Mouse (Mus musculus): ENCODE data around the gene Mthfsd.
A peak's percentile ranks its signal among the peaks of the same experiment; 100 is the strongest.
"Not testable (repeated sequence)": the region's sequence is repeated elsewhere in the genome, so short reads cannot be mapped to it uniquely, and the experiment has no call there.

The Mthfsd gene

DNA sequence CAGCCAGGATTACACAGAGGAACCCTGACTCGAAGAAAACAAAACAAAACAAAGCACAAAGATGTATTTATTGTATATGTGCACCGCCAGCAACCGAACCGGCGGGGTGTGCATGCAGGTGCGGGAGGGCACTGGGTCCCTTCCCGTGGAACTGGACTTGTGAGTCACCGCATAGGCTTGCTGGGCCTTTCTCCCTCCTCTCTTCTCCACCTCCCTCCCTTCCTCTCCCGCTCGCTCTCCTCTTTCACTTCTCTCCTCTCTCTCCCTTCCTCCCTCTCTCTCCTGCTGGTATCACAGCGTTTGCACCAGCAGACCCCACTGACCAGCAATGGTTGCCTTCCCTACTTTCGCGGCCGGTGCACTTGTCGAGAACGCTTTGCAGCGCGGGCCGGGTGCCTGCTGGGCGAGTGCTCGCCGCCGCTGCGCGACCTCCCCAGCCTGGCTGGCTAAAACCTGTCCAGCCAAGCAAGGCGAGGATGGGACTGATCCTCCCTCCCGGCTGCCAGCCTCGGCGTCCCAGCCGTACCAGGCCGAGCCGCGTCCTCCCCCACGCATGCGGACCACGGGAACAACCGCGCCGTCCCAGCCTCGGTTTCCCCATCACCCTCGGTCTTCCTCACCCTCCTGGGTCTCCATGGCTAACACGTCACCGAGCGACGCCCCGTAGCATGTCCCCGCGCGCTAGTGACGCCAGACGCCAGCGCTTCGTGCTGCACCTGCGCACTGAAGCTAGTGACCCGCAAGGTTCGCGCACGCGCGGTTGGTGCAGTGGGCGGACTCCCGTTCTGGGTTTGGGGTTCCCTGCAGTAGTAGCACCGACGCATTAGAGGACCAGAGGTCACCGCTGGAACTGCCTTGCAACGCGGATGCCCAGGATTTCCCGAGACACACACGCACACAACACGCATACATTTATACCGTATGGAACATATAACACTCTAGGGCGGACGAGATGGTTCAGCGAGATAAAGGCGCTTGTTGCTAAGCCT is at the start of gene Mthfsd:
Gene Mthfsd (minus strand): TSS at position 725 of the 989 bp plus-strand sequence.
- peak; percentile 99 for DNase-seq

DNA sequence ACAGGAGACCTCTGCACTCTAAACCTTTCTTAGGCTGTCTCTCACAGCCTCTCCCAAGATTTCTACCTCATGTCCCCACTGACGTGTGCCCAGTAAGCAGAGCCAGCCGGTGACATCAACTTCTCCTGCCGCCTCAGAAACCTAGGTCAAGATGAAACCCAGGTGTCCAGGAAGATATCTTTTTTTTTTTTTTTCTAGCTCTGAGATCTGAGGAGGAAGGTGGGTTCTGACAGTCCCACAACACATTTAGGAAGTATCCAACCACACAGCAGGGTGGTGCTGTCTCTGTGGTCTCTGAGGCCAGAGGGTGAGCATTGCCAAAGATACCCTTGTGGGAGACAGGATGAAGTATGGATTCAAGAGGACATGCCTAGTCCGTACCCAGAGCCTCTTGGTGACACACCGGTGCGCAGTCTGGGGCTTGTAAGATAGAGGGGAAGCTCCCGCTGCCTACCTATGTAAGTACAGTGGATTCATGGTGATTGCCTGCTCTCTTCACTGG is 48.8 kb upstream of the Mthfsd start:
- no peak for DNase-seq

DNA sequence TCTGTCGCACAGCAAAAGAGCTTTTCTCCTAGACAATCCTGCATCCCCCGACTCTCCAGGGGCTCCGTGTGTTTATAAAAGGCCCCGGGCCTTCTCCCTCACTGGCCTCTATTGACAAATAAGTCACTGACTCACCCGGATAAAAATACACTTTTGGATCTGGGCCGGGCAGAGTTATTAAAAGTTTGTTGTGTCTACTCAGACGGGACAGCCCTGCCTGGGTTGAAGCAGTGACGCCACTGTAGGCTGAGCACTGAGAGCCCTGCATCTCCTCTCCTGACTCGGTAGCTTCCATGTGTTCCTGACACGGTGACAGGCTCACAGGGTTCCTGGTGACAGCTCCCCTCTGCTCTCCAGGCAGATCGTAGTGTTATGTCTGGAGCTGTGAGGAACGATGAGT is 44.2 kb upstream of the Mthfsd start:
- DNase-seq, result peak; percentile 87

DNA sequence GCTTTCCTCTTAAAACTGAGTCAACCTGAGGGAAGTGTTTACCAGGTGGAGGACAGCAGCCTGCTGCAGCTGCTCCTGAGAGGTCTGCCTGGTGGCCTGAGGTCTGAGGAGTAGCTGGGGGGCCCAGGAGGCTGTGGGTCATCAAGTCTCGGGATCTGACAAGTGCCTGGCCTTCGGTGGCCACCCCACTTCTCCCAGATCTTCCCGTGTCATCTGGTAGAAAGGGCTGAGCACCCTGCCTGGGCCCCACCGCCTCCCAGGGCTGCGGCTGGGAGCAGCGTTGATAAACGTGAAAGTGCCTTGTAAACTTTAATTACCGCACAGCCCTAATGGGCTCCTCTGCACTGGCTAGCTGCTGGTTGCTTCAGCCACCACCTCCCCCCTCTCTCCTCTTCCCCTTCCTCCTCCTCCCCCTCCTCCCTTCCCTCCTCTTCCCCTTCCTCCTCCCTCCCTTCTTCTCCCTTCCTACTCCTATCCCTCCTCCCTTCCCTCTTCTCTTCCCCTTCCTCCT is 40.4 kb upstream of the Mthfsd start:
- DNase-seq, result no peak

DNA sequence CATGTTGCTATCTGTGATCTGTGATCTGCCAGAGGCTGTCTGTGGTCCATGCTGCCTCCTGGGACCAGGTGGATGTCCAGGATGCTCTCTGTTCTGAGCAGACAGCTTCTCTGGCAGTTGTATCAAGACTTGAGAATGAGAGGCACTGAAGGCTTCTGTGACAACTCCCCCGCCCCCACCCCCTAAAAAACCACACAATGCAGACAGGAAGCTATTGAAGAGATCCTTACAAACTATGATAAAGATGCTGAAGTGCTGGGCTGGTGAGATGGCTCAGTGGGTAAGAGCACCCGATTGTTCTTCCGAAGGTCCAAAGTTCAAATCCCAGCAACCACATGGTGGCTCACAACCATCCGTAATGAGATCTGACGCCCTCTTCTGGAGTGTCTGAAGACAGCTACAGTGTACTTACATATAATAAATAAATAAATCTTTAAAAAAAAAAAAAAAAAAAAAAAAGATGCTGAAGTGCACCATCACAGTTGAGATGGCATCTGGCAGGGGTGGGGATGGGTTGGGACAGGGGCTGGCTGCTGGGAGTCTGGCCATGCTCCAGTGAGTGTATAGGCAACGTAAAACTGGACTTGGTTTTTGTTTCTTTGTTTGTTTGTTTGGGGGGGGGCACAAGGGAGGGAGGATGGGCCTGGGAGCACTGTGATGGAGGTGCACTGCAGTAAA is 37.4 kb upstream of the Mthfsd start:
- not testable (repeated sequence) for DNase-seq

DNA sequence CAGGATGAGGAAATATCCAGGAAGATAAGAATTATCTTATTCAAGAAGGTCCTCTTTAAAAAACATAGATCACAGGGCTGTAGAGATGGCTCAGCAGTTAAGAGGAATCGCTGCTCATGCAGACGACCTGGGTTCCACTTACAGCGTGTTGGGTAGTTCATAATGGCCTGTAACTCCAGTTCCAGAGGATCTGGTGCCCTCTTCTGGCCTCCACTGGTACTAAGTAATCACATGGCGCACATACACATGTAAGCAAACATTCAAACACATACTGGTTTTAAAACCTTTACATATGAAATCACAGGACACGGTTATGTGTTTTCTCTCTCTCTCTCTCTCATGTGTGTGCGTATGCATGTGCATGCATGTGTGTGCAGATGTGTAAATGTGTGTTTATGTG is 28.7 kb upstream of the Mthfsd start:
- DNase-seq, result no peak

DNA sequence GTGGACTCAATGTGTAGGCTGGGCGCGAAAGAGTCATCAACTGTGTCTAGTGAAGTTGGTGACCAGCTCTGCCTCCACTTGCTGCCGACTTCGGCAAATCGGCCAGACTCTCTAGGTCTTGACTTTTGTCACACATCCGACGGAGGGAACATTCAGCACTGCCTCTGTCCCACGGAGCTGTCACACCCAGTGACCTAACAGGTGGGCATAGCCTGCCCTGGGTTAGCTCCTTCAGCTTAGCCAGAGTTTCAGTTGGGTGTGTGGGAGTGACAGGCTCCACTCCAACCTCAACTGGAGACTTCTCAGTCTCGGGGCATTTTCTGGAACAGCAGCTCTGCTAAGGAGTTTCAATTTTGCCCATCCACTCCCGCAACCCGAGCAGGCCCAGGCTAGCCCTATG is 26.3 kb upstream of the Mthfsd start:
- no peak for DNase-seq

DNA sequence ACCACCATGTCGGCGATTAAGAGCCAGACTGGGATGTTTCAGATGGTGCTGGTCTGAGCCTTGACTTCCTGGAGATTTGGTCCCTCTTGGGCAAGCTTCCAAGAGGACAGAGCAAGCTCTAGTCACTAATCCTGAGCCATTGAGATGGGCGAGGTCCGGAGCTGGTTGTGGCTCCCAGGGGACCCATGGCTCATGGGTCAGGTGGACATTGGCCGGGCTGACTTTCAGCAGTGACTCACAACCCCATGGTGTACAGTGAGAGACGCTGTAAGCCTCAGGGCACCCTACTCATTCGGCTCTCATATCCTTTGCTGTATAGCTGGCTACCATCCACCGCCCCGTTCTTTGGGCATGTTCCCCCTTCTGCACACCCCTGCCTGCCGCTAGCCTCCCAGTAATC is 25.9 kb upstream of the Mthfsd start:
- no peak for DNase-seq

DNA sequence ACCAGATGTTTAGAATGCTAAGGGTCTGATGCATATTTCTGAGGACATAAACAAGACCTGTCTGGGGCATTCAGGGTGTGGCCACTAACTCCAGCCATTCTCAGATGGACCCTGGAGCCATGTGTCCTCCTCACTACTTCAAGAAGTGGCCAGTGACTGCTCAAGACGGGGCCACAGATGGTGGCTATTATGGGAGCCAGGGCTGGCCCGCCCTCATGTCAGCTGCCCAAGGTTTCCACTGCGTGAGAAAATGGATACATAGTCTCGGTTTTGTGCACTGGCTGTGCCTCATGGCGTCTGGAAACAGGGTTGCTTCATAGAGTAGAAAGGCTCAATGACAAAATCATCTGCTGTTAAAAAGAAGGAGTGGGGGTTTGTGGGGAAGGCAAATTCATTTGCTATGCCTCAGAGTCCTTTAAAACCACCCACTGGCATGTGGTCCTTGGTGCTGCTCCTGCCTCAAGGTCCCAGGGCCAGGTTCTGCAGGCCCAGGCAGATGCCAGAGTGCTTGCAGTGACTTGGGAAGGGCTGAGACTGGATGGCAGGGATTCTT is 24.8 kb upstream of the Mthfsd start:
- DNase-seq, result no peak

DNA sequence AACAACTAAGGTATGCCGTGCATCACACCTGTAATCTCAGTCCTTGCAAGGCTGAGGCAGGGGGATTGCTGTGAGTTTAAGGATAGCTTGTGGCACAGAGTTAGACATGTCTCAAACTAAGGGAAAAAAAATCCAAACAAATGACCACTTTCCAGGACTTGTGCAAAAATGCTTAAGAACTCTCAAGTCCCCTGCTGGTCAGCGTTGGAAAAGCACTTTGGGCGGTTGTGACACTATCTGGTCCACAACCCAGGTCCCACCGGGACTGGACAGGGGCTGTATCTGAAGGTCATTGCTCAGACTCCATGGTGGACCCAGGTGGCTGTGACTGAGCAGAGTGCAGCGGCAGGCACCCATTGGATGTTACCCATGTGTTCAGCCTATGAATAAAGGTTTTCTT is 22.3 kb upstream of the Mthfsd start:
- DNase-seq, result peak; percentile 70

DNA sequence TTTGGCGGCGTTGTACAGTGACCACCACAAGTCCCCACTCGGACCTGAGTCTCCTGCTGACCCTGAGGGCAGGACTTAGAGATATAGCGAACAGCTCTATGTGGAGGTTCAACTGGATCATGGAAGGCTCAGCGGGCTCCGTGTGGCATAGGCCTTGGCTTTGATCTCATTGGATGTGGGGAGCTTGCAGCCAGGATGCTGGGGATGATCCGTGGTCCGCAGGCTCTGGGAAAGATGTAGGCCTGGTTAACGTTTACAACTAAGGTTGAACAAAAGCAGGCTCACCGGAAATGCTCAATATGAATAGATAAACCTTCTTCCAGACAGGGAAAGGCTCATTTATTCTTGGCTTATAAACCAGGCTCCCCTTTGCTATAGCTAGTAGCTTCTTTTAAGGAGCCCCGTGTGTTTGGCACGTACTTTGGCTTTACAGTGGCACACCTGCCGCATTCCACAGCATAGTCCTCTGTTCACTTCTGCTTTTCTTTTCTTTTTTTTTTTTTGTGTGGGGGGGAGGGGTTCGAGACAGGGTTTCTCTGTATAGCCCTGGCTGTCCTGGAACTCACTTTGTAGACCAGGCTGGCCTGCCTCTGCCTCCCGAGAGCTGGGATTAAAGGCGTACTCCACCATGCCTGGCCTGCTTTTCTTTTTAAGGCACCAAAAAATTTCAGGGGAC is 21.2 kb upstream of the Mthfsd start:
- no peak for DNase-seq

DNA sequence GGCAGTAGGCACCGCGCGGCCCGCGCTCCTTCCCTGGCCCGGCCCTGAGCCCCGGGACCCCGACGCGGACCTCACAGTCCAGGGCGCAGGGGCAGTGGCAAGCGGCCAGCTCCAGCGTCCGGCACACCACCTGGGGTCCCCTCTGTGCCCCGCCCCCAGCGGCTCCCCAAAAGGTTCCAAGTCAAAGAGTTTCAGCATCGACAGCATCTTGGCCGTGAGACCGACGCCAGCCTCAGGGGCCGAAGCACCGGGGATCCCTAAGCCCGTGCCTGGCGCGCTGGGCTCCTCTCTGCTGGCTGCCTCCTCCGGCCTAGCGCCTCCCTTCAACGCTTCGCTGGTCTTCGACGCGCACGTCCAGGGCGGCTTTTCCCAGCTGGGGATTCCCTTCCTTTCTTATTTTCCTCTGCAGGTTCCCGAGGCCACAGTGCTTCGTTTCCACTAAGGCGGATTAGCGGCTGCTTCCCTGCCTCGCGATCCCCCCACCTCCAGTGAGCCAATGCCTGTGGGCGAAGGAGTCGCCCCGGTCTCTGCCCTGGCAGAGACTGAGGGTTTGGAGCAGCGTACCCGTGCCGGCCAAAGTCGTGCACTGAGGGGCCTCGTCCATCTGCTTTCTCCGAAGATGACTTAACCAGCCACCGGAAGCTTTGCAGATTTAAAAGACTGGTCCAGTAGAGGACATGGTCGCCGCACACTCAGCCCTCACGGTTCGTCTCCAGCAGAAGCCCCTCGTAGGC is 20.5 kb upstream of the Mthfsd start:
- DNase-seq, result peak; percentile 44

DNA sequence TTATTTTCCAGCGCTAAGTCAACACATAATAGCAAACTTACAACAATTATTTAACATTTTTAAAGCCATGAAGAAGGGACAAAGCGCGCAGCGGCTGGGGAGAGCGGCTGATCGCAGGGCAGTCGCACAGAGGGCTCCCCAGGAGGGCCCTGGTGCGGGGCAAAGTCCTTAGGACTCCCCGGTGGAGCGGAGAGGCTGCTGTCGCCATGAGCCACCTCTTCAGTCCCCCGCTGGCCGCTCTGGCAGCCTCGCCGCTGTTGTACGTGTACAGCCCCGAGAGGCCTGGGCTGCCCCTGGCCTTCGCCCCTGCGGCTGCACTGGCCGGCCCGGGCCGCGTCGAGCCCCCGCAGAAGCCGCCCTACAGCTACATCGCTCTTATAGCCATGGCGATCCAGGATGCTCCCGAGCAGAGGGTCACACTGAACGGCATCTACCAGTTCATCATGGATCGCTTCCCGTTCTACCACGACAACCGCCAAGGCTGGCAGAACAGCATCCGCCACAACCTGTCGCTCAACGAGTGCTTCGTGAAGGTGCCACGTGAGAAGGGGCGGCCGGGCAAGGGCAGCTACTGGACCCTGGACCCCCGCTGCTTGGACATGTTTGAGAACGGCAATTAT is 19.7 kb upstream of the Mthfsd start, which contains the start of gene Foxl1:
Gene Foxl1 (plus strand): TSS at position 185 of the 620 bp plus-strand sequence.
- no peak for DNase-seq

DNA sequence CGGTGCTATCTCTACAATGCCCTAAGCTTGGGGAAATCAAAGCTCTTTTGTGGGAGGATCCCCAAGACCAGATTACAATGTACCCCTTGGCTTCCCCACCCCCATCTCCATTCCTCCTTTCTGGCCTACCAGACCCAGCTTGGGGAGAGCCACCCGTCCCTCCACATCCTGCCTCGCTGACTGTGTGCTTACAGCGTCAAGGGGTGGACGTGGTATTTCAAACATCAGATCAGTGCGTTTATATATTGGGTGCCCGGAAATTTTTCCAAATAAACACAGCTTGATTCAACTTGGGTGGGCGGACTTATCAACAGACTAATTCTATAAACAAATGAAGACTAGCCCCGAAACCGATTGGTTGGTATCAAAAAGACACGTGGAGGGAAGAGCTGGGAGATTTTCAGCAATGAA is 19.1 kb upstream of the Mthfsd start:
- peak; percentile 81 for DNase-seq

DNA sequence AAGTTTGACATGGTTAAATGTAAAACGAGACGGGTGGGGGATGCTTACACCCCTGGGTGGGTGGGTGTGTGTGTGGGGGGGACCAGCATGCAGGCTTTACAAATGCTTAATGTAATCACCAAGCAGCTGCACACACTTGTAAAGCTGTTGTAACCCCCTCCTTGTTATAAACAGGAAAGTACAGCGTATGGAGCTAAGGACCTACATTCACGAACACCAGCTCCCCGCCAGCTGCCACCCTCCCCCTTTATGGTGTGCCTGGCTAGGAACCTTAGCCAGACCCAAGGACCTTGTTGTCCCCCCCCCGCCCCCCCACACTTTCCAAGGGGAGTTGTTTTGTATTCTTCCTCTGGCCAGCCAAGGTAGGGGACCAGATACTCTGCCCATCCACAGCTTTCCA is 18.5 kb upstream of the Mthfsd start:
- no peak for DNase-seq

DNA sequence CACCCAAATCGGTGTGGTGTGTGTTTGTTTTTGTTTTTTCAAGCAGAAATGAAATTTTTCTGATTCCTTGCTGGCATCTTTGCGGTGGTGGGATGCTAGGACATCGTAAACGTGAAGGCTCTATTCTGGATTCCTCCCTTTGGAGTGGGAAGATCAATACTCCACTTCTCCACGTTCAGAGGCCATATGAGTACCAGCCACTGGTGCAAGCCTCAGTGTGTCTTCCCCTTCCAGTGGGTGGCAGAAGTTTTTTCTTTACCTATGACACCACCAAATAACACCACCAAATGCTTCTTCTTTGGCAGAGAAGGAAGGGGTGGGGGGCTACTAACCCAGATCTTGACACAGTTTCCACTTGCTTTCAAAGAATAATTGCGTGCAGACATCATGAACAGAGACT is 18.0 kb upstream of the Mthfsd start:
- no peak for DNase-seq

DNA sequence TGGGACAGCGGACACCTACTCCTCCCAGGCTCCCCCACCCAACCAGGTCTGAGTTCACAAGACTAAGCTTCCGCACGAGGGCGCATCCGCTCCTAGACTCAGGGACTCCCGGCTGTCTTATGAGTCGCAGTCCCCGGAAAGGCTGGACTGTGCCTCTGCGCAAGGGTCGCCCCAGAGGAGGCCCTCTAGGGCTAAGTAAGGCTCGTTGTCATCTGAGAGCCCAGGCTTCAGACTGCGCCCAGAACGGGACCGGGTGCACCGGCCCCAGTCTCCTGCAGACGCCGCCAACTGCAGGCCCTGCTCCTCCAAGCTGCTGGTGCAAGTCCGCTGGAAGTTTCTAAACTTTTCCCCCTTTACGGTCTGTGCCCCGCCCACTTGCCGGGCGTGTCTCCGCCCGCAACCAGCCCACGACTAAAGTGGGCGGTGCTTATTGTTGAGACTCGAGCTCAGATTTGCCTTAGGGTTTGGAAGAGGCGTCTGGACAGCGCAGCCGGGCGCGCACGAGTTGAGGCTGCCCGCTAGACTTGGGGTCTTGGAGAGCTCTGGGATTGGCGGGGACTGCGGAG is 17.2 kb upstream of the Mthfsd start:
- DNase-seq, result peak; percentile 87

DNA sequence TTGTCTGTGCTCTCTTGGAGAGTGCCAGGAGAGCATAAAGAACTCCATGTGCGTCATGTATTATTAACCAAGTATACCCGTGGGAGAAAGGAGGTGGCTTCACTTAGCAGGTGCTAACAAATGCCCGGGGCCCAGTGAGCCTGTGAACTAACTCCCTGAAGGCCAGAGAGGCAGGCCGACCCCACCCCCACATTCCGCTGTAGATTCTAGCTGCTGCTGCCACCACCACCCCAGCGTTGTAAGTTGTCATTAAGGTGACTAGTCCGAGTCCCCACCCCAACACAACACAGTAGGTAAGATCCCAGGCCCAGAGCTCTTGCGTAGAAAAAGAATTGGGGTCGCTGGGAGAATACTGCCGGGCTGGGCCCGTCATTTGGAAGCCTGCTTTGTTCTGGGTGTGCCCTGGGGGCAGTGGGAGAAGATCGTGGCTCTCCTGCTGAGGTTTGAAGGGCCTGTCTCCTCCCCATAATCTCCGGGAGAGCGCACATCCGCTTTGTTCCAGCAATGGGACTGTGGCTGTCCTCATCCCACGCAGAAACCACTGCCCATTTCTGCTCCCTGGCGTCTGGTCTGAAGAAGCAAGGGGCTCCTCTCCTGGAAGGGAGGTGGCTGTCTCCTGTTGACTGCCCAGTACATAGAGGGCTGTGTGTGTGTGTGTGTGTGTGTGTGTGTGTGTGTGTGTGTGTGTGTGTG is 16.5 kb upstream of the Mthfsd start:
- no peak for DNase-seq

DNA sequence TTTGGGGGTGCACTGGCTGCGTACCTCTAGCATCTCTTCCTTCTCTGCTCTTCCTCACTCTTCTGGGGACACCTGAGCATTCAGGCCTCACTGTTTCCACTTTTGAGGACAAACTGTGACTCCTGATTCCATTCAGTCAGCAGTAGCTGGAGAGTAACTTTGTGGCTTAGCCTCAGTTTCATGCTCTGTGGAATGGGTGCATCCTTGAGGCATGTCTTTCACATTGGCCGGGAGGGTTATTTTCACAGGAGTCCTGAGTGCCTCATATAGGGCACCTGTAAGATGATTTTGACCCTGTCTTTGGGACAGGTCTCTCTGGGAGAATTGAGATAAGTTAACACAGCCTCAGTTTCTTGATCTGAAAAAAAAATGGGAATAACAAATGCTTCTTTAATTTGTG is 14.9 kb upstream of the Mthfsd start:
- no peak for DNase-seq

DNA sequence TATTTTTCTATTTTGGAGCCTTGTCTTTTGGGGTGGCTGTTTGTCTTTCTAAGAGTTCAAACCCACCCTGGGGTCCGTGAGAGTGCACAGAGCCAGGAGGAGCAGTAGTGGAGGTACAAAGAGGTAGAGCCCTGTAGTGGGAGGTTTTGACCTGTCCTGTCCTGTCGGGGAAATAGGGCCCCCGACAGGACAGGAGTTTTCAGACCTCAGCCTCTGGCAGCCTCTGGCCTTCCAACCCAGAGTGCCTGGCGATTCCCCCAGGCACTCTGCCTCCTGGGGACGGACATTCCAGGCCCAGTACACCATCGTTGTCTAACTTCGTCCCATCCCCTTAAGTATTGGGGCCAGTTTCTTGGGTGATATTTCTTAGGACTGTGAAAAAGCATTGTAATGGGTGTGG is 14.2 kb upstream of the Mthfsd start:
- no peak for DNase-seq

DNA sequence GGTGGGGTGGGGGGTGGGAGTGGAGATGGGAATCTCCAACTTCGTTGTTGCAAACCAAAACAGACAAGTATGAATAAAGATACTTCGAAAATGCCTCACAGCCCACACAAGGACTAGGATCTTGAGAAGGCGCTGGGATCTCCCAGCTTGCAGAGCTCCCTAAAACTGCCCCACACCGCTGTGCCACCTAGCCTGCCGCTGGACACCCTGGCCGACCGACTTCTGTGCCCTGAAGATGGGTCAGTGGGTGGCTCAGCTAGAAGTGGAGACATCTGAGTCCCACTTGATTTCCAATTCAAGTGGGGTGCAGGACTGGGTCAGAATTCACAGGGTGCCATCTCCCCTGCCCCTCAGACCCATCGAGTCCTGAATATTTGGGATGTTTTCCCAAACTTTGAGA is 13.5 kb upstream of the Mthfsd start:
- DNase-seq, result no peak
